ENCODE assay signal across 33 mouse cellular contexts in genomic region chr3:144252109-144252508, GRCm38 (mm10).
"Had no signal": no experiment of that assay in that cellular context is flagged by ENCODE, and none has a peak within 500 bp of the region (broad histone marks: within the 10 kb centered on the region; RNA-seq: fewer than 3 reads in every experiment).

No protein-coding gene starts in this region.

- H3K36me3 ChIP-seq: heart, embryonic 10.5 days; heart, embryonic 12.5 days; heart, embryonic 13.5 days; heart, embryonic 15.5 days; hindbrain, embryonic 10.5 days; hindbrain, embryonic 12.5 days; hindbrain, embryonic 13.5 days; hindbrain, embryonic 15.5 days; intestine, embryonic 15.5 days; kidney, embryonic 15.5 days had no signal

- H3K4me3 ChIP-seq: heart, embryonic 10.5 days; heart, embryonic 12.5 days; heart, embryonic 13.5 days; heart, embryonic 15.5 days; hindbrain, embryonic 10.5 days; hindbrain, embryonic 12.5 days; hindbrain, embryonic 13.5 days; hindbrain, embryonic 15.5 days; intestine, embryonic 15.5 days; kidney, embryonic 15.5 days; layer of hippocampus, adult 2 months had no signal

- H3K9ac ChIP-seq: heart, embryonic 12.5 days; heart, embryonic 13.5 days; heart, embryonic 15.5 days; hindbrain, embryonic 12.5 days; hindbrain, embryonic 13.5 days; hindbrain, embryonic 14.5 days; hindbrain, embryonic 15.5 days; intestine, embryonic 15.5 days; kidney, embryonic 15.5 days had no signal

- DNase-seq: heart, postnatal 10 days; heart, postnatal 14 days; heart, postnatal 36 days; heart, postnatal 4 days; kidney, adult 11 months; kidney, adult 18-20 months; kidney, adult 2 months; kidney, adult 8-10 months; kidney, adult 9 months; kidney, postnatal 10 days; kidney, postnatal 14 days; kidney, postnatal 25 days; kidney, postnatal 36 days; kidney, postnatal 4 days; layer of hippocampus, adult 9-11 months; layer of hippocampus, postnatal 36 days had no signal

- H3K9me3 ChIP-seq: heart, embryonic 10.5 days; heart, embryonic 12.5 days; heart, embryonic 13.5 days; heart, embryonic 15.5 days; hindbrain, embryonic 10.5 days; hindbrain, embryonic 12.5 days; hindbrain, embryonic 13.5 days; hindbrain, embryonic 15.5 days; intestine, embryonic 15.5 days; kidney, embryonic 15.5 days had no signal

- ATAC-seq: hindbrain, embryonic 16.5 days; hindbrain, postnatal 0 days; intestine, embryonic 15.5 days; intestine, embryonic 16.5 days; intestine, postnatal 0 days had no signal

- H3K4me2 ChIP-seq: heart, embryonic 12.5 days; heart, embryonic 13.5 days; heart, embryonic 15.5 days; hindbrain, embryonic 12.5 days; hindbrain, embryonic 13.5 days; hindbrain, embryonic 14.5 days; hindbrain, embryonic 15.5 days; intestine, embryonic 15.5 days; kidney, embryonic 15.5 days had no signal

- H3K4me1 ChIP-seq: heart, embryonic 13.5 days; heart, embryonic 15.5 days; hindbrain, embryonic 10.5 days; hindbrain, embryonic 12.5 days; hindbrain, embryonic 13.5 days; hindbrain, embryonic 15.5 days; kidney, embryonic 15.5 days had no signal

- H3K27ac ChIP-seq: heart, embryonic 10.5 days; heart, embryonic 13.5 days; heart, embryonic 15.5 days; hindbrain, embryonic 10.5 days; hindbrain, embryonic 12.5 days; hindbrain, embryonic 13.5 days; hindbrain, embryonic 14.5 days; hindbrain, embryonic 15.5 days; hindbrain, postnatal 0 days; intestine, embryonic 15.5 days; kidney, embryonic 15.5 days; kidney, postnatal 0 days; layer of hippocampus, adult 2 months had no signal

- H3K27me3 ChIP-seq: heart, embryonic 12.5 days; heart, embryonic 13.5 days; heart, embryonic 15.5 days; hindbrain, embryonic 12.5 days; hindbrain, embryonic 13.5 days; hindbrain, embryonic 15.5 days; intestine, embryonic 15.5 days; kidney, embryonic 15.5 days had no signal
